Mouse (Mus musculus): Measurements from ENCODE around the gene Olfr213.
"Not testable (repeated sequence)": the region's sequence is repeated elsewhere in the genome, so short reads cannot be mapped to it uniquely, and the experiment has no call there.

Olfr213 gene

DNA sequence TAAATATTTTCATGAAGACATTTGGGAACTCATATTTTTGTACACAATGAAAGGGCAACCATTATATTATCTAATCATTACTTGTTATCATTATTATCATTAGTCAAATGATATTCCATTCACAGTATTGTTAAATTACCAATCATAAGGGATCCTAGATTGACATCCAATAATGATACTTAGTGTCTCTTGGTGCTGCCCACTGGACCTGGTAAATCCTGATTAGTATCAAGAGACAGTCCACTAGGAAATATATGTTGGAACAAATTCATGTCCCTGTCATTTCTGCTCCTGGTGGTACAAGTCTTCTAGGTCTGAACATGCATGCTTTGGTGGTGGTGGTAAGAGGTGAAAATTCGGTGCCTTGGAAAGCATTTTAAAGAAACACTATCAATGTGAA is at the start of gene Olfr213:
Gene Olfr213 (plus strand): TSS at position 301 of the 400 bp plus-strand sequence.
- DNase-seq (ENCODE audit: low read depth, low spot score) = no peak

DNA sequence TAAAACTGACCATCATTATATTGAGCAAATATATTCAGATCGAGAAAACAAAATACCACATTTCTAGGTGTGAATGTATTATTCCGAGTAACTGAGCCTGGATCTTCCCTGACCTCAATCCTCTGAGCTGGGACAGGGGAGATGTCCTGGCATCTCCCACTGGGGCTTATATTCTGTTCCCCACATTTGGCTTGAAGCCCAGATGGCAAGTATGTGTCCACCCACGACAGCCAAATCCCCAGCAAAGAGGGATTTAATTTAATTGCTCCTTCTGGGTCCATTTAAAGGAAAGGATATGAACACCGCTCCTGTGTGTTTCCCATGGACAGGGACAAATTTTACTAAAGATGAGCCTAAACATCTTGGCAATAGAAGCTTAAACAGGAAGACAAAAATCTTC is 49.5 kb upstream of the Olfr213 start, which contains the start of gene Olfr211:
Gene Olfr211 (plus strand): TSS at position 301 of the 400 bp plus-strand sequence.
- no peak for DNase-seq (ENCODE audit: low read depth, low spot score)

DNA sequence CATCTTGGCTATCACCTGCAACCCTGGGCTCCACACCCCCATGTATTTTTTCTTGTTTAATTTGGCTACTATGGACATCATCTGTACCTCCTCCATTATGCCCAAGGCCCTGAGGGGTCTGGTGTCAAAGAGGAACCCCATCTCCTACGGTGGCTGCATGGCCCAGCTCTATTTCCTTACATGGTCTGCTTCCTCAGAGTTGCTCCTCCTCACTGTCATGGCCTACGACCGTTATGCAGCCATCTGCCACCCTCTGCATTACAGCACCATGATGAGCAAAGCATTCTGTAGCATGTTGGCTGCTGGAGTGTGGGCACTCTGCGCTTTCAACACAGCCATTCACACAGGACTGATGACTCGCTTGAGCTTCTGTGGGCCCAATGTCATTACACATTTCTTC is 44.5 kb upstream of the Olfr213 start:
- DNase-seq (ENCODE audit: low read depth, low spot score) = no peak

DNA sequence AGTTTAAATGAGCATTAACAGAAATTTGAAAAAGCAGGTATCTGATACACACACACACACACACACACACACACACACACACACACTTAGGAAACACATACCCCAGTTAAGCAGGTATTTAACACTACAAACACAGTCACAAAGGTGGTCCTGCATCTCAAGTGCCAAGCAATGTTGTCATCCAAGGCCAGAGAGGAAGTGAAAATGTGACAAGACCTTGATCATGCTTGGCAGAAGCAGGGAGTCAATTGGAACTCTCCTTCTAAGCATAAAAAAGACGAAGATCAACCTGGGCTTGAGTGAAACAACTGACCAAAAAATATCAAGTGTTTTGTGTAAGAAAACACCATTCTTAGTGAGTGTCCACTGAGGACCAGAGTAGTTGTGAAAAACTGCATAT is 42.3 kb upstream of the Olfr213 start:
- DNase-seq (ENCODE audit: low read depth, low spot score) = no peak

DNA sequence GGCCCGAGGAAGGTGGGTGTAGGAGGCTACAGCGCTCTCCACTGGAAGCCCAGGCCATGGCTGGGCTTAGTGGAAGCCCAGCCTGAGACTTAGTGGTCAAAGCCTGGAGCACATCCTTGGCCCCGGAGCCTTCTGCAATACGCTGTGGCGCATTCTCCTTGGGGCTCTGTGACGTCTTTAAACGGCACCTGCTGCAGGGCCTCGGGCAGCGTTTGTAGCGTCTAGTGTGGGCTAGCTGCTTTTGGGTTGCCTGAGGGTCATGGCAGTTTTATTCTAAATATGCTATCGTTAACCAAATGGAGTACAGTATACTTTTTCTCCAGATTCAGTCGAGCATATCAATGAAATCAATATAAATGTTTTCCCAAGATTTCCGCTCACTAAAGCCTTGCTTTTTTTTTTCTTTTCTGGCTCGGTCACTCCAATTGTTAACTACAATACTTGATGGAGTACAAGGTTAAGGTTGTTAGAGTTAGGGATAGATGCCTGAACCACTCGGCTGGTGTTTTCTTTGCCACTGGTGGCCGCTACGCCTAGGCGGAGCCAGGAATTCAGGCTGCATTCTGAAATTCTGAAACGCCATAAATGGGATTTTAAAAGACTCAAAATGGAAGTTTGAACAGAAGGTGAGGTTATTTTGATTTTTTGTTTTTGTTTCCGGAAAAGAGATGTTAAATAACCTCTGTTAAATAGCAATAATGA is 31.8 kb upstream of the Olfr213 start, which contains the start of gene Olfr212:
Gene Olfr212 (plus strand): TSS at position 215 of the 702 bp plus-strand sequence.
- DNase-seq (ENCODE audit: low read depth, low spot score) = not testable (repeated sequence)

DNA sequence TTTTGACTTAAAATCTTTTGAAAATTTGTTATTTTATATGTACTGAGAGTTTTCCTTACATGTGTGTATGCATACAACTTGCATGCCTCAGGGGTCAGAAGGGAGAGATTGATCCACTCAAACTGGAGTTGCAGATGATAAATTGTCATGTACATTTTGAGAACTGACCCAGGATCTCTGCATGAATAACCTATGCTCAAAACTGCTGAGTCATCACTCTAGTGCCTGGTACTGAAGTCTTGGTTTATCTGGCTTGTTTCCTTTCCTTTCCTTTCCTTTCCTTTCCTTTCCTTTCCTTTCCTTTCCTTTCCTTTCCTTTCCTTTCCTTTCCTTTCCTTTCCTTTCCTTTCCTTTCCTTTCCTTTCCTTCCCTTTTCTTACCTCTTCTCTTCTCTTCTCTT is 23.4 kb upstream of the Olfr213 start:
- DNase-seq (ENCODE audit: low read depth, low spot score) = no peak

DNA sequence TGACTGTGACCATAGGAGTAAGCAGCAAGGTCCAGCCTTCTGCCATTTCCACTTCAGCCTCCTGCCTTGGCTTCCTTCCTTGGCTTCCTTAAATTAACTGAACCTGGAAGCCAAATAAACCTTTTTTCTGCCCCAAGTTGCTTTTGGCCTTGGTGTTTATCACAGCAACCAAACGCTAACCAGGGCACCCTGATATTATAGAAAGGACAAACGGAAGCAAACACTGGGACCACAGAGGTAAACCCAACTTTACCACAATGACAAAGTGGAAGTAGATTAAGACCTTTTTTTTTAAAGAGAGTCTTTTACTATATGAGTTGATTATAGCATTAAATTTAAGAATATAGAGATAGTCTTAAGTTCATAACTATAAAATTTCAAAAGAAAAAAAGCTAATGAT is 4.2 kb downstream of the Olfr213 start:
- DNase-seq (ENCODE audit: low read depth, low spot score) = no peak

DNA sequence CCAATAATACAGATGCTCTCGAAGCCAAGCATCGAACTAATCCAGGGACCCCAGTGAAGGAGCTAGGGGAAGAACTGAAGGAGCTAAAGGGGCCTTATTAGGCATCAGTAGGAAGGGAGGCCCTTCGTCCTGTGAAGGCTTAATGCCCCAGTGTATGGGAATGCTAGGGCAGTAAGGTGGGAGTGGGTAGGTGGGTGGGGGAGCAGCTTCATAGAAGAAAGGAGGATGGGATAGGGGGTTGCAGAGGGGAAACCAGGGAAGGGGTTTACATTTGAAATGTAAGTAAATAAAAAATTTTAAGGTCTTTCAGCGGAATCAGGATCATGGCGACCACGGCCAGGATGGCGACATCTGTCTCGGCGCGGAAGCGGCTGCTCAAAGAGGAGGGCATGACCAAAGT is 12.6 kb downstream of the Olfr213 start, which contains the start of gene Gm5580:
Gene Gm5580 (plus strand): TSS at position 301 of the 400 bp plus-strand sequence.
- DNase-seq (ENCODE audit: low read depth, low spot score) = not testable (repeated sequence)

DNA sequence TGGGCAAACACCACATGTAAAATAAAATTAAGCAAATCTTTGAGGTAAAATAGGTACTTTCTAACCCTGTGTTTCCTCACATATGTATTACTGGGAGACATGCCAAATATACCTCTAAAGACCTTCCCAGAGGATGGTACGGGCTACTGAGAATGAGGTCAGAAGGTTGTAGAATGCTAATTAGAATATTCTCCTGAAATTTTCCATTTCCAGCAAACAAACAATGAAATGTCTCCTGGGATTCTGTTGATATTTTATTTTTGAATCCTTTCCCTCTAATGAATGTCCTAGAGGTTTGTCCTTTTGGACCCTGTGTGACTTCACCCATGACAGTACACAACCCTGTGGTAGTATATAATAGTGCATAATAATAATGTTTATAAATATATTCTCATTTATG is 15.7 kb downstream of the Olfr213 start, which contains the start of gene Olfr214:
Gene Olfr214 (plus strand): TSS at position 301 of the 400 bp plus-strand sequence.
- no peak for DNase-seq (ENCODE audit: low read depth, low spot score)

DNA sequence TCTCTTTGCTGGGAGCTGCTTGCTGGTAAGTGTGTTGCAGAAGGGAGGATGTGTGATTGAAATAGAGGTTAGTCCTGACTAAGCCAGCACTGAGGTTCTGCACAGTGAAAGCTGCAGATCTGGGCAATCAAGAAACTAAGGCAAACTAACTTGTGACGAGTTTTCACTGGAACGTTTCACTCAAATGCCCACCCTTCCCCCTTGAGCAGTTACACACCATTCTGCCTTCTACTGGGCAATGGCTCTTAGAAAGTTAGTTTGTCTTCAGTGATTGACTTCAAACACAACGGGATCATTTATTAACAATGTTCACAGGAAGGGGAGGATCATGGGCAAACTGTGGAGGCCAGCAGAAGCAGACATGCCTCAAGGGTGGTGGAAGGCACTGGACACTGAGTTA is 16.7 kb downstream of the Olfr213 start:
- no peak for DNase-seq (ENCODE audit: low read depth, low spot score)

DNA sequence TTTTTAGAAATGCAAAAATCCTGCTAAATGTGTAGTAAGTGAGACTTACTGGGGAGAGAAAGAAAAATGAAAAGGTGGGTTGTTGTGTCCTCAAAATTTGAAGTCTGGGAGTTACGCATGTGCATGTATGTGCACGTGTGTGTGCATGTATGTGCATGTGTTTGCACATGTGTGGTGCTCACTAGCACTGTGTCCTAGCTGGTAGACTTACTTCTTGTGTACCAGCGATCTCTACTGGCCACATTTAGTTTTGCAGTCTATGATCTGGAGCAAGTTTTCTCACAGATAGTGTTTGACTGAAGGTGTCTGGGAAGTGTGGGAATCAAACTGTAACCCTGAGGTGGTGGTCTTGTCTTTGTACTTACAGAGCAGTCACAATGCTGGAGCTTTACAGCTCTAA is 31.6 kb downstream of the Olfr213 start:
- DNase-seq (ENCODE audit: low read depth, low spot score) = peak; percentile 71

DNA sequence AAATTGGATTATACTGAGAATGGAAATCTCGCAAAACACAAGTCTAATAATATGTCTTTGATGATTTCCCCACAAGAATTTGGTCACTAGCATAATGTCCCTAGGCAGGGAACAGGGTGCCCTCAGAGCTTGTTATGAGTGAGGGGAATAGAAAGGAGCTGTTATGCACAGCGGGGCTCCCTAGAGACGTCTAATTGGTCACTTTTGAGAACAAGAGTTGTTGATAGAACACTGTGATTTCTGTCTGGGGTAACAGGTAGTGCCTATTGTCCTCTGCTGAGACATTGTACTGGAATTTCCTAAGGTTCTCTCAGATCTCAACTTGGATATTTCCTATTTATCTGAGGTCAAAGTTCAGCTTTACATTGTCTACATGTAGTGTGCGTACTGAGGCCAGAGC is 45.8 kb downstream of the Olfr213 start, which contains the start of gene Olfr215:
Gene Olfr215 (minus strand): TSS at position 101 of the 400 bp plus-strand sequence.
- DNase-seq (ENCODE audit: low read depth, low spot score) = no peak

All from 3T3-L1 (cell line).